Mouse (Mus musculus): ENCODE results near the gene Zfp445. TPM values are rescaled to one million over a fixed set of nuclear protein-coding genes. Genes with fewer than 3 reads are reported as not detected.

The Zfp445 gene
- polyA plus RNA-seq, 1 experiment from 2014 or later = 70.8 TPM

DNA sequence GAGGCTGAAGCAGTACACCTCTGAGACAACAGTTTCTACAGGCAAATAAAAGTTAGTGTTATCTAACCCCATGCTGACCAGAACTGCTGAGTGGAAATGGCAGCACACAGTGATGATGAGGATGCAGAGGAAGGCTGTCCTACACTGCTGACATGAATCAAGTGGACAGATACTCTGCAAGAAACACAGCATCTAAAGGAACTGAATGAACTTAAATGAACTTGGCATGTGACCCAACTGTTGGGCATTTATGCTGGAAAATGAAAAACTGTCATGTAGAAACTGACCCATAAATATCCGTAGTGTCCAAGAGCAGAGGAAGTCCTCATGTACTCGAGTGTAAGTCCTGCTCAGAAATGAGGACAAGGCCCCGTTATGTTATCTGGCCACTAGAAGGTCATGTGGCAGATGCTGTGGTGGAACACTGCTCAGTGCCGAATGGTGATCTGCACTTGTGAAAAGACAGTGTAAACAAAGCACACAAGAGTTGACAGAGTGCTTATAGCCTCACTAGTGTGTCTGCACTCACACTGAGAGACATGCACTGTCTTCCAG, 35.9 kb downstream of the Zfp445 start:
- no peaks in the 10 kb centered on the region for H3K4me1 ChIP-seq
- H3K9ac ChIP-seq = no peak overlapping the region
- no peak overlapping the region for H3K4me2 ChIP-seq
- H3K36me3 ChIP-seq = peaks cover 34% of the 10 kb centered on the region
- no peaks in the 10 kb centered on the region for H3K27me3 ChIP-seq
- WGBS = 80% methylated on average over 4 of the region's 4 CpGs
- no peak overlapping the region for H3K27ac ChIP-seq
- no peaks in the 10 kb centered on the region for H3K9me3 ChIP-seq (replicated peaks)
- no peak overlapping the region for H3K4me3 ChIP-seq (replicated peaks)
- no peak for ATAC-seq (replicated peaks; ENCODE audit: low FRiP score)

DNA sequence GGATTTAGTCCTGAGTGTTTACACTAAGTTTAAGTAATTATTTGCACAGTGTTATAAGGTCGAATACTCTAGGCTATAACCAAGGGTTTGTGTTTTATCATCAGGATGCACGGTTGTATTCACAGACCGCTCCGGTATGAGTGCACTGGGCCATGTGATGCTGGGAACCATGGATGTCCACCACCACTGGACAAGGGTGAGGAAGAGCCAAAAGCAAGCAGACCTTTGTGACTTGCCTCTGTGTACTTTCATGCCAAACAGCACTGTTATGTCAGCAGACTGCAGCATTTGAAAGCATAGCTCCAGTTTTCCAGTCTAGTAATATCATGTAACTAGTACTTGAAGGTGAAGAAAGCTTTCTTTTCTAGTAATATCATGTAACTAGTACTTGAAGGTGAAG, 39.1 kb downstream of the Zfp445 start:
- H3K27ac ChIP-seq = no peak overlapping the region
- H3K4me2 ChIP-seq = no peak overlapping the region
- H3K9me3 ChIP-seq (replicated peaks) = no peaks in the 10 kb centered on the region
- WGBS = 92% methylated on average over 4 of the region's 4 CpGs
- no peak overlapping the region for H3K4me3 ChIP-seq (replicated peaks)
- H3K9ac ChIP-seq = no peak overlapping the region
- no peaks in the 10 kb centered on the region for H3K4me1 ChIP-seq
- peaks cover 45% of the 10 kb centered on the region for H3K36me3 ChIP-seq
- ATAC-seq (replicated peaks; ENCODE audit: low FRiP score) = no peak
- no peaks in the 10 kb centered on the region for H3K27me3 ChIP-seq

DNA sequence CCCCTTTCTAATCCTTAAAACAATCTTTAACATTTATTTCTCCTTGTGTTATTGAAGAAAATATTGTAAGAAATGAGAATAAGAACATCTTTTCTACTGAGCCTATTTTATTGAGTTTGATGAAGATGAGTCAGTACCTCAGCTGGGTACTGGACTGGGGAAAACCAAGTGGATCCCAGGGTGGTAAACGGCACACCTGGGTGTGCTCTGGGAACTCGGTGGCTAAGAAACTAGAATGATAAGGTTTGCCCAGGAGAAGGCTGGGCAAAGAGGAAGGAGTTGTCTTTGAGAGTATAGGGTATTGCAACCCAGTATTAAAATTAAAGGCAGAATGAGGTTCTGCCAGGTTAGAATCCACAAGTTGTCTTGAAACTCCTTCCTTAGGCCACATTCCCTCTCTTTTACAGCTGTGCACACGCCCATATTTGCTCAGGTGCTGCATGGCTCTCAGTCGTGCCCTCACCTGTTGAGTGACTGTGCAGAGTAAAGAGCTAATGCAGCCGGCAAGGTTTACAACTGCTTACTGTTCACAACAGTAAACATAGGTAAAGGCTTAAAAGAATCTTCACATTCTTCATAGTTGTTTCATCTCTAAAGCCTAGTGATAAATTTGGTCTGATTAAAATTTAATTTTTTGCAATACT, 42.3 kb downstream of the Zfp445 start:
- Histone ChIP-seq H3K9me3 (replicated peaks) (no peaks in the 10 kb centered on the region), H3K36me3 (peaks cover 53% of the 10 kb centered on the region), H3K4me1 (no peaks in the 10 kb centered on the region), H3K4me2 (no peak overlapping the region), H3K27ac (no peak overlapping the region), H3K9ac (no peak overlapping the region), H3K27me3 (no peaks in the 10 kb centered on the region), H3K4me3 (replicated peaks) (no peak overlapping the region)
- WGBS = 87% methylated on average over 5 of the region's 5 CpGs
- ATAC-seq (replicated peaks; ENCODE audit: low FRiP score) = no peak

DNA sequence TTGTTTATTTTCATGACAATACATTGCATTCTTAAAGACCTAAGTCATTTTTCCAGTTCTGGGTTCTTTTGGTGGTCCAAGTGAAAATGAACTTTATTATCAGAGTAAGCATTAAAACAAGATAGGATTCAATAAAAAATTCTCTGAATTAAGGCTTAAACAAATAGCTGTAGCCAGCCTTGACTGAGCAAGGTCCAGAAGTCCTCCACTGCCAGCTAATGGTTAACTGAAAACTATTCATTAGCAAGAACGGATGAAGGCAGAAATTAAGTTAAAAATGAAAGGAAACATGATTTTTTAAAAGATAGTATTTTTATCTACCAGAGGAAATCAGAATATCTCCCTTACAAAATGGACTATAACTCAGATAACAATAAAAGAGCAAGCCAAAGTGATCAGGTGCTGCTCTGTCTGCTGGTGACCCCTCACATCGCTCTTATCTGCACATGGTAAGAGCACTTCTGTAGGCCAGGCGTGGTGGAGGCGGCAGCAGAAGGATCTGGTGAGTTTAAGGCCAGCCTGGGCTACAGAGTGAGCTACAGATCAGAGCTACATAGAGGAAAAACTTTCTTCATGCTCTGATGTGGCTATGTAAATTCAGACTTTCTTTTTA, 50.5 kb downstream of the Zfp445 start:
- ATAC-seq (replicated peaks; ENCODE audit: low FRiP score) = no peak
- 78% methylated on average over 4 of the region's 4 CpGs for WGBS

DNA sequence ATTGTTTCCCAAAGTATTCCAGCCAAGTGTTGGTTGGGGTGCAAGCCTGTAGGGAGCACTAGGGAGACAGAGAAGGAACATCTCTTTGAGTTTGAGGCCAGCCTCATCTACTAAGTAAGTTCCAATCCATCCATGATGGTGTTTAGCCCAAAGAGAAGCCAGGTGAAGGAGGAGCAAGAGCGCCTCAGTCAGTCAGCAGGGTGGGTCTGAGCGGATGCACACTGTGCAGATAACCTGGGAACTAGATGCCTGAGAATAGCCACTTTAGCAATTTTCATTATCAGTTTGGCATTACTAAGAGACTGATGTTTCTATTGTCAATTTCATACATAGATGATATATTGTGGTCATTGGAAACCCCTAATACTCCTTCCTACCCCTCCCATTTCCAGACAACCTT, 51.0 kb downstream of the Zfp445 start:
- WGBS = 96% methylated on average over 2 of the region's 2 CpGs
- H3K9me3 ChIP-seq (replicated peaks) = no peaks in the 10 kb centered on the region
- H3K4me3 ChIP-seq (replicated peaks) = no peak overlapping the region
- no peak overlapping the region for H3K27ac ChIP-seq
- no peak for ATAC-seq (replicated peaks; ENCODE audit: low FRiP score)
- H3K4me1 ChIP-seq = no peaks in the 10 kb centered on the region
- H3K36me3 ChIP-seq = peaks cover 15% of the 10 kb centered on the region
- no peak overlapping the region for H3K9ac ChIP-seq
- H3K4me2 ChIP-seq = no peak overlapping the region
- H3K27me3 ChIP-seq = no peaks in the 10 kb centered on the region

More for the DNA sequence above, 50.5 kb downstream of the Zfp445 start:
- peaks cover 19% of the 10 kb centered on the region for H3K36me3 ChIP-seq
- no peaks in the 10 kb centered on the region for H3K4me1 ChIP-seq
- 0 out of 2 replicates have a peak overlapping the region, but pooled peaks have one; percentile 24 for H3K27ac ChIP-seq
- H3K9me3 ChIP-seq (replicated peaks) = no peaks in the 10 kb centered on the region
- no peak overlapping the region for H3K9ac ChIP-seq
- H3K27me3 ChIP-seq = no peaks in the 10 kb centered on the region
- H3K4me2 ChIP-seq = no peak overlapping the region
- H3K4me3 ChIP-seq (replicated peaks) = no peak overlapping the region

DNA sequence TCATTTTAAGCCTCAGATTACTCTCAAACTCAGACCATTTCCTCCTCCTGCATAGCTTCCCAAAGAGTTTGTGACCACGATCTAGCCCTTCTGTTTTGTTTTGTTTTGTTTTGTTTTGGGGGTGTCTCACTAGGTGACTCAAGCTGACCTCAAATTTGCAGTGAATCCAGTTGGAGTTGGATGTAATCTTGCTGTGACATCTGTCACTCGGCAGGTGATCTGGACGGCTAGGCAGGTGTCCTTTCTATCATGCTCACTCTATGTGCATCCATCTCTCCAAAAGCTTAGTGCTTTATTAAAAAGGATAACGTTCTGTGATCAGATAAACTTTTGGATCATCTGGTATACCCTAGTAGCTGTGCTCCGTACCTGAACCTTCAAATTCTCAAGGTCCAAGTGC, 53.4 kb downstream of the Zfp445 start:
- no peak overlapping the region for H3K4me2 ChIP-seq
- H3K9ac ChIP-seq = no peak overlapping the region
- H3K27ac ChIP-seq = no peak overlapping the region
- no peaks in the 10 kb centered on the region for H3K4me1 ChIP-seq
- 84% methylated on average over 5 of the region's 5 CpGs for WGBS
- no peaks in the 10 kb centered on the region for H3K9me3 ChIP-seq (replicated peaks)
- no peaks in the 10 kb centered on the region for H3K27me3 ChIP-seq
- ATAC-seq (replicated peaks; ENCODE audit: low FRiP score) = no peak
- H3K36me3 ChIP-seq = peaks cover 15% of the 10 kb centered on the region
- no peak overlapping the region for H3K4me3 ChIP-seq (replicated peaks)

DNA sequence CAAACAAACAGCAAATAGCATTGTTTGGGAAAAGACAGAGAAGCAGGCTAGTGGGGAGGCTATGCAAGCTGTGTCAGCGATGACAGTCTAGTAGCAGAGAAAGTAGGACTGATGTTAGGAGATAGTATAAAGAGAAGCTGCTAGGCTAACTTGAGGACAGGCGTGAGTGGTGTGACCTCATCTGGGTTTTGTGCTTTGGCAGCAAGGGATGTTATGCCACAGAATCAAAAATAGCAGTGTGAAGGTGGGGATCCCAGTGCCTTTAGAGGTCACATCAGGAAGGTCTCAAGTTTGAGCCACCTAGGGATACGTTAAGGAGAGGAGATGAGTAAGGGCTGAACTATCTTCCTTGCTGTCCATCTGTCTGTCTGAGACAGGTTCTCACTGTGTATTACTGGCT, 55.6 kb downstream of the Zfp445 start:
- no peaks in the 10 kb centered on the region for H3K9me3 ChIP-seq (replicated peaks)
- H3K27me3 ChIP-seq = no peaks in the 10 kb centered on the region
- H3K4me1 ChIP-seq = peaks cover 10% of the 10 kb centered on the region
- no peak overlapping the region for H3K27ac ChIP-seq
- H3K36me3 ChIP-seq = peaks cover 15% of the 10 kb centered on the region
- ATAC-seq (replicated peaks; ENCODE audit: low FRiP score) = no peak
- no peak overlapping the region for H3K9ac ChIP-seq
- 92% methylated on average over 3 of the region's 3 CpGs for WGBS
- no peak overlapping the region for H3K4me2 ChIP-seq
- H3K4me3 ChIP-seq (replicated peaks) = no peak overlapping the region

DNA sequence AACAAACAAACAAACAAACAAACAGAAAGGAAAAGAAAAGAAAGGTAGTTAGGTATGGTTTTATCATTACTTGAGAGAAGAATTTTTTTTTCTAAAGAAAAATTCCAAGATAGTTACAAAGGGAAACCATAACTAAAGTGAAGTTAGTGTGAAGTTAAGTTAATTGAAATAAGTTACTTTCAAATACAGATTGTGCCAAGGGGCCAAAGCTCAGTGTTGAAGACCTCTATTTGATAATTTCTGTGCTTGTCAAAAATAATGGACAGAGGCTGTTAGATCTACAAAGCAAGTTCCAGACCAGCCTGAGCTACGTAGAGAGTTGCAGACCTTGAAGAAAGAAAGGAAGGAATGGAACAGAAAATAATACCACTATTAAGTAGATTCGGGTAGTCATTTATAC, 58.6 kb downstream of the Zfp445 start:
- WGBS = 94% methylated on average over 2 of the region's 2 CpGs
- ATAC-seq (replicated peaks; ENCODE audit: low FRiP score) = no peak

DNA sequence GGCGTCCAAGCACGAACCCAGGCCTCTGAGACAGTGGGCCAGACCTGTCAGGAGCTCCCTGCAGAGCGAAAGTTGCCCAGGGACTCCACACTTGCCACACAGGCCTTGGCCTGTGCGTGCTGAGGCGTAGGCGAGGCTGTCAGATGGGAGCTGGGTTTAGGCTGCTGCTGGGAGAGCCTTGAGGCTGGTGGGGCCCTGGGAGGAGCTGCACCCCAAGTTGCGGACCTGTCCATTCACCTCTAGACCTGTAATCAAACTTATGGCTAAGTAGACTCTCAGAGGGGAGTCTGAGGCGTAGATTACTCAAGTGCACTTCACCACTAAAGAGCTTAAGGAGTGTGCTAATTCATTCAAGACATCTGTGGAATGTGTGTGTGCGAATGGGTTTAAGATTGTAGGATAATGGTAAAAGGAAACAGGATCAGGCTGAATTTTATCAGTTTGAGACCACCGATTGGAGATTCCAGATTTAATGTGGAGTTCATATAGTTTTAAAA, 59.9 kb downstream of the Zfp445 start:
- WGBS = 9% methylated on average over 10 of the region's 10 CpGs

More for the DNA sequence above, 58.6 kb downstream of the Zfp445 start:
- no peak overlapping the region for H3K27ac ChIP-seq
- H3K9me3 ChIP-seq (replicated peaks) = no peaks in the 10 kb centered on the region
- H3K36me3 ChIP-seq = peaks cover 4% of the 10 kb centered on the region; the same call in 1 of the 2 replicates
- H3K27me3 ChIP-seq = no peaks in the 10 kb centered on the region; the same call in 1 of the 2 replicates
- no peak overlapping the region for H3K4me2 ChIP-seq
- H3K4me1 ChIP-seq = peaks cover 15% of the 10 kb centered on the region
- H3K9ac ChIP-seq = no peak overlapping the region
- no peak overlapping the region for H3K4me3 ChIP-seq (replicated peaks)

DNA sequence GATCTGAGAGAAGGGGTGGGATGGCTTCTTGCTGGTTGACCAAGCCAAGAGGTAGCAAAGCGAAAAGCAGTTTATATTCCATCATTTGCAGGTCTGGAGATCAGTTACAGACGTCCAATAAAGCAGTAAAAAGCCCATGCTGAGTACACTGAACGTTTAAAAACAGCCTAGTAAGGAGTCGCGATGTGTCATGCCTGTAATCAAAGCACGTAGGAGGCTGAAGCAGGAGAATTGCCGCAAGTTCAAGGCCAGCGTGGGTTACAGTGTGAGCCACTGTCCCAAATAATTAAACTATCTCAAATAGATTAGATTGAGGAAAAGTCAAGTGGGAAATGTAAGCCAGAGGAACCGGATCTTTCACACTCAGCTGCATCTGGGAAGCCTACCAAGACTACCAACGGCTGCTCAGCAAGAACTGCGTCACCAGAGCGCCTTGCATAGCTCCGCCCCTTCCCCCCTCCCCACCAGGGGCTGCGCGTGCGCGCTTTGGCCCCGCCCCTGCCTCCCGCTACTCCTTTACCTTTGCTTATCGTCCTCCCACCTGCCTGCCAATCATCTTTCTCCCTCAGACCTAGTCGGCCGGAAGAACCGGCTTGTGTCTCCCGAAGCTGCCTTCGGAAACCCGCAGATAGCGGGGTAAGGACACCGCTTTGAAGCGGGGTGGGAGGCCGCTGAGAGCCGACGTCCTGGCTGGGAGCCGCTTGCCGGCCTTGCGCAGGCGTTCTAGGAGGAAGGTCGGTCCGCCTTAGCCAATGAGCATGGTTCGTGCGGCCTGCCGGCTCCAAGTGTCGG, 60.6 kb downstream of the Zfp445 start, which contains the start of gene Tcaim:
Gene Tcaim (plus strand): TSS at position 487 of the 792 bp plus-strand sequence.
- peak within 1 kb of the TSS; percentile 61 for H3K9ac ChIP-seq
- H3K4me2 ChIP-seq = peak within 1 kb of the TSS; percentile 85
- WGBS = 7% methylated on average over 42 of the region's 42 CpGs
- H3K27me3 ChIP-seq = no peaks in the 10 kb centered on the region; the same call in 1 of the 2 replicates
- no peaks in the 10 kb centered on the region for H3K9me3 ChIP-seq (replicated peaks)
- H3K27ac ChIP-seq = peak within 1 kb of the TSS; percentile 95
- ATAC-seq (replicated peaks; ENCODE audit: low FRiP score) = peak; percentile 98
- peaks cover 15% of the 10 kb centered on the region for H3K4me1 ChIP-seq
- no peaks in the 10 kb centered on the region for H3K36me3 ChIP-seq
- H3K4me3 ChIP-seq (replicated peaks) = peak within 1 kb of the TSS; percentile 79

More for the DNA sequence above, 59.9 kb downstream of the Zfp445 start:
- peak overlapping the region; percentile 61 for H3K9ac ChIP-seq
- peaks cover 15% of the 10 kb centered on the region for H3K4me1 ChIP-seq
- peak overlapping the region; percentile 85 for H3K4me2 ChIP-seq
- H3K9me3 ChIP-seq (replicated peaks) = no peaks in the 10 kb centered on the region
- no peaks in the 10 kb centered on the region; the same call in 1 of the 2 replicates for H3K27me3 ChIP-seq
- peak overlapping the region; percentile 79 for H3K4me3 ChIP-seq (replicated peaks)
- ATAC-seq (replicated peaks; ENCODE audit: low FRiP score) = no peak
- H3K27ac ChIP-seq = peak overlapping the region; percentile 95
- no peaks in the 10 kb centered on the region for H3K36me3 ChIP-seq

Data from kidney, embryonic 15.5 days (tissue).